In the genomic region with DNA sequence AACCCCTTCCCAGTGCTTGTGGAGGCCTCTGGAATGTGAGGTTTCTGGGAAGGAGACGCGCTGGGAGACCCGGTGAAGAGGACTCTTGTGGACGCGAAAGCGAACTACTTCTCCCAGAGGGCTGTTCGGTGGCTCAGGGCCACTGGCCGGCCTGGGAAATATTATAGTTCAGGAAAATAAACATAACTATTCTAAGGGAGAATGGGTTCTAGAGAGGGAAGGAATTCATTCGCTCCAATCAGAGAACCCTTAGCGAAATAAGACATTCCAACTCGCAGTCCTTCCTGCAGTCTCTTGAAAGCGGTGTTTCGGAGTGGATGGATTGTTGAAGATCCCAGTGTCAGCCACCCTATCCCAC, we compare ENCODE assay signal across 8 mouse cellular contexts. TPM values are rescaled to one million over a fixed set of nuclear protein-coding genes. Genes with fewer than 3 reads are reported as not detected.
DNase-seq lines count a peak whose midpoint lies in the region; ATAC-seq and TF ChIP-seq lines count a peak whose summit lies in the region.

No protein-coding gene starts in this region.

- WGBS in forebrain, postnatal 0 days: 2% methylated on average over 13 of the region's 13 CpGs

- peak overlapping the region; percentile 95 for H3K27ac ChIP-seq in CH12.LX (ENCODE audit: insufficient read depth, low read depth)
- peak overlapping the region; percentile 100 for H3K27ac ChIP-seq in forebrain, postnatal 0 days (ENCODE audit: low read depth, low read length)

- H3K79me2 ChIP-seq in CH12.LX (replicated peaks; ENCODE audit: control insufficient read depth, extremely low read depth, insufficient read depth, poor library complexity, severe bottlenecking): peaks cover 43% of the 10 kb centered on the region

- H3K9me3 ChIP-seq in CH12.LX (replicated peaks; ENCODE audit: low read length): no peaks in the 10 kb centered on the region
- H3K9me3 ChIP-seq in forebrain, postnatal 0 days (ENCODE audit: low read length): no peaks in the 10 kb centered on the region

- no peak for TF ChIP-seq POLR2A in CH12.LX (IDR thresholded peaks at IDR 0.05; ENCODE audit: low read depth, low read length)

- peak overlapping the region; percentile 67 for H3K4me2 ChIP-seq in CH12.LX (ENCODE audit: insufficient read depth, low read depth, poor library complexity, severe bottlenecking)
- H3K4me2 ChIP-seq in forebrain, postnatal 0 days (ENCODE audit: low read depth): peak overlapping the region; percentile 92

- H3K36me3 ChIP-seq in CH12.LX (replicated peaks in 1 of 2; ENCODE audit: control insufficient read depth in 1 of 2, insufficient read depth in 1 of 2, low read length in 1 of 2): peaks cover 3 to 36% of the 10 kb centered on the region in 2 experiments
- peaks cover 3% of the 10 kb centered on the region; the same call in 1 of the 2 replicates for H3K36me3 ChIP-seq in forebrain, postnatal 0 days (ENCODE audit: insufficient read depth)

- peak overlapping the region; percentile 90 to 100 (median 94) for H3K4me3 ChIP-seq in CH12.LX (replicated peaks in 1 of 3; ENCODE audit: low read depth in 2 of 3, low read length in 2 of 3, poor library complexity in 1 of 3)
- H3K4me3 ChIP-seq in forebrain, postnatal 0 days (ENCODE audit: low read depth, low read length): peak overlapping the region; percentile 98

- peak overlapping the region; percentile 89 for H3K9ac ChIP-seq in CH12.LX (ENCODE audit: insufficient read depth, low read depth)
- H3K9ac ChIP-seq in forebrain, postnatal 0 days: peak overlapping the region; percentile 97

- TF ChIP-seq RAD21 in CH12.LX (IDR thresholded peaks at IDR 0.05; ENCODE audit: low read depth, low read length): no peak

- peaks cover 13 to 49% of the 10 kb centered on the region in 2 experiments for H3K4me1 ChIP-seq in CH12.LX (ENCODE audit: control insufficient read depth in 1 of 2, insufficient read depth in 2 of 2)
- H3K4me1 ChIP-seq in forebrain, postnatal 0 days (ENCODE audit: insufficient read depth): peaks cover 11% of the 10 kb centered on the region

- intact Hi-C loops in left cerebral cortex, postnatal 14 days (cut with DNase I): no loop called here

- no peaks in the 10 kb centered on the region for H3K27me3 ChIP-seq in CH12.LX (replicated peaks)
- no peaks in the 10 kb centered on the region for H3K27me3 ChIP-seq in forebrain, postnatal 0 days (ENCODE audit: insufficient read depth, low read length)

- TF ChIP-seq CTCF in CH12.LX (conservative IDR thresholded peaks at IDR 0.05 in 1 of 2, IDR thresholded peaks at IDR 0.05 in 1 of 2; ENCODE audit: low read depth in 2 of 2, low read length in 2 of 2): no peak
- TF ChIP-seq CTCF in forebrain, postnatal 0 days (IDR thresholded peaks at IDR 0.05; ENCODE audit: low read depth): no peak

- no peak for DNase-seq in frontal cortex, adult 2 months (ENCODE audit: extremely low spot score in 1 of 2, low spot score in 1 of 2)
- no peak for DNase-seq in CH12.LX (ENCODE audit: extremely low read depth)
- no peak for DNase-seq in forebrain, postnatal 0 days
- DNase-seq in lung, postnatal 25 days (ENCODE audit: low spot score): peak; percentile 77
- DNase-seq in urinary bladder, adult 2 months (ENCODE audit: low spot score): no peak
- no peak for DNase-seq in left cerebral cortex, postnatal 14 days (ENCODE audit: low spot score in 2 of 2)

- no peak for TF ChIP-seq EP300 in CH12.LX (IDR thresholded peaks at IDR 0.05; ENCODE audit: low read length)

- peak; percentile 45 for ATAC-seq in frontal cortex, adult (ENCODE audit: low TSS enrichment)
- peak; percentile 59 for ATAC-seq in forebrain, postnatal 0 days
- no peak for ATAC-seq in megakaryocyte-erythroid progenitor cell, adult 5-6 weeks (replicated peaks; ENCODE audit: low FRiP score, low TSS enrichment, poor library complexity, severe bottlenecking)

- in situ Hi-C loops in CH12.LX (cut with MboI; ENCODE audit: low pct_ligation_motif_present, low pct_unique_long_range_greater_than_20kb, low sequenced_read_pairs): no loop called here

- dilution Hi-C loops in CH12.LX (cut with MboI; ENCODE audit: extremely low pct_ligation_motif_present, extremely low pct_unique_long_range_greater_than_20kb, low sequenced_read_pairs): no loop called here

TF ChIP-seq in CH12.LX, 34 proteins besides CTCF, POLR2A, EP300 and RAD21:
- no peak for TF ChIP-seq POLR2AphosphoS2 (IDR thresholded peaks at IDR 0.05; ENCODE audit: low read depth, low read length)
- no peak for TF ChIP-seq MEF2A (IDR thresholded peaks at IDR 0.05; ENCODE audit: borderline replicate concordance, low read depth, low read length)
- no peak for TF ChIP-seq MAX (IDR thresholded peaks at IDR 0.05; ENCODE audit: low read length)

RNA-seq across cellular contexts. Expression of a gene that starts 0.7 kb away (rescaled TPM):
- polyA plus RNA-seq in frontal cortex, adult 2 months (2012; rRNA removed): 49.0 and 50.3 TPM in 2 replicates
- 17.0 and 21.5 TPM in 2 replicates for total RNA-seq in CH12.LX (2012; rRNA removed)
- 13.1 and 13.9 TPM in 2 replicates for total RNA-seq in CH12.LX (2014; rRNA removed)
- polyA plus RNA-seq in CH12.LX (2012; ENCODE audit: insufficient read length, low read depth): 30.3 and 35.9 TPM in 2 replicates
- total RNA-seq in forebrain, postnatal 0 days (2014; rRNA removed): 35.2 and 41.1 TPM in 2 replicates
- 21.2 and 23.5 TPM in 2 replicates for polyA plus RNA-seq in forebrain, postnatal 0 days (2015; fragmentation: Nextera tagmentation; extraction: Ambion mirVana)
- total RNA-seq in megakaryocyte-erythroid progenitor cell, adult 5-6 weeks (2014; fragmentation: Nextera tagmentation): 27.1 and 35.8 TPM in 2 replicates
- total RNA-seq in megakaryocyte-erythroid progenitor cell, adult 5-6 weeks (2017): 15.1 and 27.7 TPM in 2 replicates
- 34.9 and 44.7 TPM in 2 replicates for polyA plus RNA-seq in urinary bladder, adult 2 months (2012; rRNA removed)
- 10 to 100 TPM; 46.3 to 50.6 TPM for total RNA-seq in left cerebral cortex, postnatal 14 days (2021)
